Comparison of ENCODE assay signal across 8 mouse cellular contexts in genomic region chr8:87702790-87703311, GRCm38 (mm10).
DNase-seq lines count a peak whose midpoint lies in the region; ATAC-seq and TF ChIP-seq lines count a peak whose summit lies in the region.

No protein-coding gene starts in this region.

- peak; percentile 86 for ATAC-seq in frontal cortex, adult (ENCODE audit: low TSS enrichment)
- ATAC-seq in embryonic facial prominence, embryonic 12.5 days (ENCODE audit: insufficient number of reproducible peaks, insufficient read depth, low FRiP score, low TSS enrichment): no peak
- ATAC-seq in hindbrain, postnatal 0 days: peak; percentile 88

- no peaks in the 10 kb centered on the region for H3K9me3 ChIP-seq in E14TG2a.4 (ENCODE audit: low read length)
- no peaks in the 10 kb centered on the region for H3K9me3 ChIP-seq in embryonic facial prominence, embryonic 12.5 days
- no peaks in the 10 kb centered on the region for H3K9me3 ChIP-seq in hindbrain, postnatal 0 days (ENCODE audit: low read length)

- H3K4me2 ChIP-seq in embryonic facial prominence, embryonic 12.5 days (replicated peaks): no peak overlapping the region
- H3K4me2 ChIP-seq in hindbrain, postnatal 0 days (ENCODE audit: low read depth, low read length): peak overlapping the region; percentile 21; the same call in 1 of the 2 replicates

- no peaks in the 10 kb centered on the region; the same call in 1 of the 2 replicates for H3K36me3 ChIP-seq in E14TG2a.4 (ENCODE audit: insufficient read depth, low read length)
- H3K36me3 ChIP-seq in embryonic facial prominence, embryonic 12.5 days: no peaks in the 10 kb centered on the region
- H3K36me3 ChIP-seq in hindbrain, postnatal 0 days (ENCODE audit: insufficient read depth, low read length): no peaks in the 10 kb centered on the region

- 0 out of 2 replicates have a peak overlapping the region, but pooled peaks have one; percentile 23 for H3K27ac ChIP-seq in embryonic facial prominence, embryonic 12.5 days
- peak overlapping the region; percentile 88 for H3K27ac ChIP-seq in hindbrain, postnatal 0 days

- H3K4me3 ChIP-seq in E14TG2a.4 (replicated peaks; ENCODE audit: low read length): peak overlapping the region; percentile 39; the same call in 1 of the 2 replicates
- no peak overlapping the region for H3K4me3 ChIP-seq in embryonic facial prominence, embryonic 12.5 days
- H3K4me3 ChIP-seq in hindbrain, postnatal 0 days (ENCODE audit: low read length): no peak overlapping the region

- 52% methylated on average over 10 of the region's 10 CpGs for WGBS in embryonic facial prominence, embryonic 12.5 days
- 14% methylated on average over 10 of the region's 10 CpGs for WGBS in hindbrain, postnatal 0 days

- H3K27me3 ChIP-seq in E14TG2a.4 (ENCODE audit: insufficient read depth, low read length): no peaks in the 10 kb centered on the region
- H3K27me3 ChIP-seq in embryonic facial prominence, embryonic 12.5 days: no peaks in the 10 kb centered on the region
- no peaks in the 10 kb centered on the region for H3K27me3 ChIP-seq in hindbrain, postnatal 0 days (ENCODE audit: insufficient read depth, low read length)

- H3K9ac ChIP-seq in embryonic facial prominence, embryonic 12.5 days: no peak overlapping the region
- H3K9ac ChIP-seq in hindbrain, postnatal 0 days (replicated peaks; ENCODE audit: low read length): no peak overlapping the region; the same call in 1 of the 2 replicates

- no peak for TF ChIP-seq CTCF in E14TG2a.4 (conservative IDR thresholded peaks at IDR 0.05; ENCODE audit: low read length)
- no peak for TF ChIP-seq CTCF in hindbrain, postnatal 0 days (IDR thresholded peaks at IDR 0.05; ENCODE audit: low read depth)

- no peak for DNase-seq in frontal cortex, postnatal 25 days (ENCODE audit: low spot score in 2 of 2)
- DNase-seq in hindbrain, postnatal 0 days (ENCODE audit: low spot score): peak; percentile 85
- peak; percentile 64 for DNase-seq in skeletal muscle tissue, adult 2 months (ENCODE audit: low read depth, low spot score)
- DNase-seq in thymus, postnatal 25 days: no peak
- no peak for DNase-seq in kidney, adult 11 months

- H3K4me1 ChIP-seq in E14TG2a.4 (replicated peaks; ENCODE audit: low read depth, low read length): peaks cover 44% of the 10 kb centered on the region
- peaks cover 25% of the 10 kb centered on the region for H3K4me1 ChIP-seq in embryonic facial prominence, embryonic 12.5 days
- peaks cover 38% of the 10 kb centered on the region for H3K4me1 ChIP-seq in hindbrain, postnatal 0 days (ENCODE audit: insufficient read depth, low read length)

Comparison
In these comparisons a context has a peak if more than half of its experiments do, and no peak if none do; other contexts are left out.
1. DNase-seq: peak in hindbrain, postnatal 0 days (single experiment) and skeletal muscle tissue, adult 2 months (single experiment); none in frontal cortex, postnatal 25 days (0 of 2), thymus, postnatal 25 days (single experiment) and kidney, adult 11 months (single experiment).